Mouse (Mus musculus): ENCODE measurements around the gene Mrtfb.
"Not testable (repeated sequence)": the region's sequence is repeated elsewhere in the genome, so short reads cannot be mapped to it uniquely, and the experiment has no call there.

The Mrtfb gene

DNA sequence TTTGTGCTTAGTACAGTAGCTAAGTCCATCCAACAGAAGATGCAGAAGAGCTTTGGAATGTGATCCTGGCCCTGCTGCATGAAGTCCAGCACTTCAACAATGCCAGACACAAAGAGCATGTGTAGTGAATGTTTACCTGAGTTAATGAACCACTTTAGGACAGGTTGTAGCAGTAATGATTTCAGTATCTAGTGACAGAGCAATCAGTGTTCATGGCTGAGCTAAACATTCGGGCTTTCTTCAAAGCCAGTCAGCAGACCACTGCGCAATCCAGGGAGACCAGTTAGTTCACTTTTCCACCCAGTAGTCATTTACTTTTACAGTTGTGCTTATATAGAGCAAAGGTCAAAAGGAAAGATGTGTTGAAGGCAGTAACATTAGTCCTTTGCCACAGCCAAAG is 20.0 kb downstream of the Mrtfb start:
- no peak for DNase-seq (ENCODE audit: low read depth, low spot score)

DNA sequence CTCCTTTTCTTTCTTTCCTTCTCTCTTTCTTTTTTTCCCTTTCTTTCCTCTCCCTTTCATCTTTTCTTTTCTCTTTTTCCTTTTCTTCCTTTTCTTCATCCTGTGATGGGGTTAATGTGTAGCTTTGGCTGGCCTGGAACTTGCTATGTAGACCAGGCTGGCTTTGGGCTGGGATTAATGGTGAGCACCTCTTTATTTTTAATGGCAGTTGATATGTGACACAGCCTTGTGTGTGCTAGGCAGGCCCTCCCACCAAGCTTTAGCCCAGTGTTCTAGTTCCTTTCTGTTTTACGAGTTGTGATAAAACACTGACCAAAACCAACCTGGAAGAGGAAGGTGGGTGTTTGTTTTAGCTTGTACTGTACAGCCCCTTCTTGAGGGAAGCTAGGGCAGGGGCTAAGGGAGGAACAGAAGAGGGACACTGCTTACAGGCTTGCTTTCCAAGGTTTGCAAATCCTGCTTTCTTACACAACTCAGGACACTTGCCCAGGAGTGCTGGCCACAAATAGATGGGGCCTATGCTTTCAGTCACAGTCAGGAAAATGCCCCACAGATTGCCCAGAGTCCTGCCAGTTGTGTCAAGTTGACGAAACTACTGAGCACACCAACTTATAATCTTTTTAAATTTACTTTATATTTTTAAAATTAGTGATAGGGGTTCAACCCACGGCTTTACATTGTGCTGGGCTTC is 20.6 kb downstream of the Mrtfb start:
- DNase-seq (ENCODE audit: low read depth, low spot score): no peak

DNA sequence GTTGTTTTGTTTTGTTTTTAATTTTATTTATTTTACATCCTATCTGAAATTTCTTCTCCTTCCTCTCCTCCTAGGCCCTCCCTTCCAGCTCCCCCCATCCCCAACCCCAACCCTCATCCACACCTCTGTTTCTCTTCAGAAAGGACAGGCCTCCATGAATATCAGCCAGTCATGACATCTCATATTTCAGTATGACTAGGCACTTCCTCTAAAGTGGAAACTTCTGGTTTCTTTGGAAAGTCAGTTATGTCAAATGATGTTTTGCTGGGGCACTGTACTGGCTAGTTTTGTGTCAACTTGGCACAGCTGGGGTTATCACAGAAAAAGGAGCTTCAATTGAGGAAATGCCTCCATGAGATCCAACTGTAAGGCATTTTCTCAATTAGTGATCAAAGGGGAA is 30.1 kb downstream of the Mrtfb start:
- not testable (repeated sequence) for DNase-seq (ENCODE audit: low read depth, low spot score)

DNA sequence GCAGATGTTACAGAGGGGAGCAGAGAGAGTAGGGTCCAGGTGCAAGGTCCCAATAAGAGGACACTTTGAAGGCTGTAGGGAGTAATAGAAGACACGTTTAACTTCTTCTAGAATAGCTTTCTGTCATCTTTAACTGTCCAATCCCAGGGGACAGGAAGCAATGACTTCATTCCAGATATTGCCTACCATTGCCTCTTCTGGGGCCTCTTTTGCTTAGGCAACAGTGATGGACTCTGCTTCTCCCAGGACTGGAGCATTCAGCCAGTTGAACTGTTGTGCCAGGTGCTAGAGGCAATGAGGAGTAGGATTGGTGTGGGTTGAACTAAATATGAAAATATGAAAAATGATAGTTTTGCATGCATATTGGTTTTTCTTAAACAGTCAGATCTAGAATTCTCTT is 41.6 kb downstream of the Mrtfb start:
- DNase-seq (ENCODE audit: low read depth, low spot score): no peak

DNA sequence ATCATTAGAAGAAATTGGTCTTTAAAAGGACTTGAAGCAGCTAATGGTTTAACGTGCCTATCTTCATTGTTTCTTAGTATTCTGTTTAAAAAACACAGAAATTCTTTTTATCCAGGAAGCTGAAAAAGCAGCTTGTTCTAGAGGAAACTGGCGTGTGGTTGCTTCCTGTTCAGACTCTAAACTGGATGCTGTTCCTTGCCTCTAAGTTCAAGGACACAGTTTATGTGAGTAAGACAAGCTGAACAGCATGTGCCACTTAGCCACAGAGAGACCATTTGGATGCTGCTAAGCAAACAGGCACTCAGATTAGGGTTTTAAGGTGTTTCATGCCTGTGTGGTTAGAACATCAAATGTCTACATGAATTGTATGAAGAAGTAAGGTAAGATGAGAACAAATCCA is 42.7 kb downstream of the Mrtfb start:
- no peak for DNase-seq (ENCODE audit: low read depth, low spot score)

DNA sequence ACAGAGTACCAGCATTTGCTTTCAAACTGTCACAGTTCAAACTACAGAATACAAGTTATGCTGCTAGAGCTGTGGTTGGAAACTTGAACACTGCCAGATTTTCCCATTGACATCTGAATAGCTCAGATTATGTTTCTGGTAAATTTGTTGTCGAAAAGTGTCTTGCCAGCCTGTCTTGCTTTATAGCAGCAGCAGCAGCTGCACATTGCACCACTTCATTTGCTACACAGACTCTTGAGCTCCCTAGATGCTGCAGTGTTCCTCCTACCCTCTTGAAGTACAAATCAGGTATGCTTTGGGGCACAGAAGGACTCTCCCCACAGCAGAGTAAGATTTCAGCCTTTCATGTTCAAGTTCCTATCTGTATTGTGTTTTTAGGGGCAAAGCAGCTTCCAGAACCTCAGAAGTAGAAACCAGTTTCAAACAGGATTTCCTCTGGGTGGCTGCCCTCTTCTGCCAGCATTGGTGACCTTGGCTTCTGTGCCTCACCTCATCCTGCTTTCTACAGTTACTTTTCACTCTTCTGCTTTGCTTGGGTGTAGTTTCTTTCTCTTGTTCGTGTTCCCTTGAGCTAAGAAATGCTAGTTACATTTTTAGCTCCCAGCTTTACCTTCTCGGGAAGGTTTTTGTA is 49.9 kb downstream of the Mrtfb start:
- no peak for DNase-seq (ENCODE audit: low read depth, low spot score)

DNA sequence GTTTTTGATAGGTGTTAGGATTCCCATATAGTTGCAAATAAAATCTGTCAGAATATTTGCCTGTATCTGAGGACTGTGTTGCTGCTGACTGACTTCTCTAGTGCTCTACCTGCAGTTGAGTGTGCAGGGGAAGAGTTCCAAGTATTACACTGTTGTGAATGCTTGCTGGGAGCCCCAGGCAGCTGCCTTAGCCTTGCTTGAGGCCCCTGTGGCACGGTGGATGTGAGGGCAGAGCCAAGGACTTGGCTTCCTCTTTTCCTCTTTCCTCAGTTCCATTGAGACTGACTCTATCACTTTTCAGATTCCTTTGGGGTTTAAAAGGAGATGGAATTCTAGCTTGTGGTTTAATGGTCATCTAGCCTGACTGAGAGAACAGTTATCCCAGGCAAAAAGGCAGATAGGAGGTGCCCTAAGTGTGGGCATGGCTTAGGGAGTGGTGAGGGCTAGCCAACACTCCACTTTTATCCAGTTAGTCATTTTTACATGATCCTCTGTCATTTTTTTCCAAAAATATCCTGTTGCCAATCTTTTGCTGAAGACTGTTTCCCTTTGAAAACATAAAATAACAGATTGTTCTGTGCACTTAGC is 53.9 kb downstream of the Mrtfb start:
- no peak for DNase-seq (ENCODE audit: low read depth, low spot score)

DNA sequence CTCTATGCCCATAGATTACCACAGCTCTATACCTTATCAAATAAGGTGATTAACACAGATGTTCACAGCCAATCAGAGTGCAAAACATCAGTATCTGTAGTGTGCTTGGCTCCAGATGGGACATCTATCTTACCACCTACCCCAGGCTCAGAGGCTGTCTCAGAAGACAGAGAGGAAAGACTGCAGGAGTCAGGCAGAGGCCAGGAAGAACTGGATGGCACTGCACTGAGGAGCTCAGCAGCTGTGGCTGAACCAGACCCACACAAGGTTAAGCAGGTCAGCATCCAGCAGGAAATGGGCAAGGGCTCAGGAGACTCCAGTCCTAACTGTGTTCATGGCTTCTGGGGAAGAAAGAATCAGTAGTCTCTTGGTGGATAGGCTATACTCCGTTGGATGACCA is 55.1 kb downstream of the Mrtfb start:
- no peak for DNase-seq (ENCODE audit: low read depth, low spot score)

DNA sequence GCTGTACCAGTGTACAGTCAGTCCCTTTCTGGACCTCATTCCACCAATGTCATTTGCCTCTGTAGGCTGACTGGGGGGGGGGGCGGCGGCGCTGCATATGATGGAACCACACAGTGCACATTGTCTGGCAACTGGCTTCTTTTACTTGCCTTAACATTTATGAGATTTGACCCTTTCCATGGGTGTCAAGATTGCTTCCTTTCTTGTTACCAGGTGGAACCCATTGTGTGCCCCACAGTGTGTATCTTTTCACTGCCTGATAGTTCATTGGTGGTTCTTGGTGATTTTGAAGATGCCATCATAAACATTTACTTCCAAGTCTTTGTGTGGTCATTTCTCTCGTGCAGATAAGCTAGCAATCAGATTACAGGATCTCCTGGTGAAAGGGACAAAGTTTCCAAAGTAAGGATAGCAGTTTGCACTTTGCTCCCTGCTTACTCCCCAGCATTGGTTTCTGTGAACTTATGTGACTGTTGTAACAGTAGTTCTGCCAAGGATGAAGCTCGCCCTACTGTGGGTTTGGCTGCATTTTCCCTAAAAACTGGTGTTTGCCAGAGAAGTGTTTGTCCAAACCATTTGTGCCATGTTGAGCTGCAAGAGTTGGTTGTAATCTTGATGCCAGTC is 56.9 kb downstream of the Mrtfb start:
- no peak for DNase-seq (ENCODE audit: low read depth, low spot score)

DNA sequence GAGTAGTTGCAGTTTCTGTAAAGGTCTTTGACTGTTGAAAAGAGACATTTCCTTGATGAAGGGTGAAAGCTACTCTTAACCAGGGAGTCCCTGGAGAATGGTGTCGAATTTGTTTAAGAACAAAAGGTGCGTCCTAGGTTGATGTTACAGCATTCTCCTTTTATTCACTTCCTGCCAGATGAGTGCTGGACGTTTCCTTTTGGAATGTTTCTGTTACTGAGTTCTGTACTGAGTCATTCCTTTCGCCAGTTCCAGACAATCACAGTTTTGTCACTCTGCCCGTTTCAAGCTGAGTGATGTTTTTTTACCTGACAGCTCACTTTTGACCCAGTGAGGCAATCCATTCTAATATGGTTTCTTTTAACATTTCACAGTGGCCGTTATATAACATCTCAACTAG is 67.5 kb downstream of the Mrtfb start:
- no peak for DNase-seq (ENCODE audit: low read depth, low spot score)

DNA sequence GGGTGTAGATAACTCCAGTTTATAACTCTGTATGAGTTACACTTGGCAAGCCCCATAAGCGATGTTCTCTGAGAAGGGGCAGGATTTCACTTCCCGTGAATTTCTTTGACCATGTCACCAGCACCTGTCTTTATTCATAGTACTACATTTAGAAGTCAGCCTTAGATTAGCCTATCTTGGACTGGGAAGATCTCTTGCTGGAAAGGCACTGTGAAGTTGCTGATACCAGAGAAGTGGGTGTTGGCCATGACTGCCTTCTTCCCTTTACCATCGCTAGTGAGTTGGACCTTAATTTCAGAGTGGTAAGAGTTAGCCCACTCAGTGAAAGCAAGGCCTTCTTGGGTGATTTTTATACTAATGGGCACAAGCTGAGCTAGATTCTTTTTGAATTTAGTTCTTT is 70.3 kb downstream of the Mrtfb start:
- DNase-seq (ENCODE audit: low read depth, low spot score): no peak

DNA sequence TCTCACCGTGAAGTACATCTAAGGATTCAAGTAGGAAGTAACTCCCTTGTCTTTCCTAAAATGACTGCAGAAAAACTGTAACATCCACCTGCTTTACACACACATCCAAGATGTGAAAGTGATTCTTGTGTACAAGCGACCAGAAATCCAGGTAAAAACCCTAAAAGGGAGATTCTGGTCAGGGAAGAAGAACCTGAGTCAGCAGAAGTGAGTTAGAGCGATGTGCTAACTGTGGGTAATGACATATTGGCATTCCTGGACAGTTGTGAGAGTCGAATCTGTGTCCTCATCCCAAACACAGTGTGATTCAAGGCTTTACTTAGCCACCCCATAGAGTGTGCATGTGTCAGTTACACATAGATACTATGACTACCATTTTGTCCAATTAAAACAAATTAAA is 72.4 kb downstream of the Mrtfb start:
- no peak for DNase-seq (ENCODE audit: low read depth, low spot score)

DNA sequence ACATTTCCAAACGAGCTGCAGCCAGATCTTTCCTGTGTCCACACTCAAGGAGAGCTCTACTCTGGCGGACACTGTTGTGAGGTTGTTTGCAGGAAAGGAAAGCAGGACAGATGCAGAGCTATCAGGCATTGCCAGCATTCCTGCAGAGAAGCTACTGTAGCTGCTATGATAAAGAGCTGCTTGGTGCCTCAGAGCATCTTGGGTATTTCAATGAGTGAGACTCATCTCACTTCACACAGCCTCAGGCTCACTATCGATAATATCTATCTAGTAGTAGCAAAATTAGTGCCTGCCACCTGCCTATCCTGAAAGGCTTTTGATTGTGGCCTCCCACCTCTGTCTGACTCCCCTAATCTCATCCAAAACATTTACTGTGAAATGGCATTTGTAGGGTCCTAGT is 73.4 kb downstream of the Mrtfb start:
- DNase-seq (ENCODE audit: low read depth, low spot score): no peak

DNA sequence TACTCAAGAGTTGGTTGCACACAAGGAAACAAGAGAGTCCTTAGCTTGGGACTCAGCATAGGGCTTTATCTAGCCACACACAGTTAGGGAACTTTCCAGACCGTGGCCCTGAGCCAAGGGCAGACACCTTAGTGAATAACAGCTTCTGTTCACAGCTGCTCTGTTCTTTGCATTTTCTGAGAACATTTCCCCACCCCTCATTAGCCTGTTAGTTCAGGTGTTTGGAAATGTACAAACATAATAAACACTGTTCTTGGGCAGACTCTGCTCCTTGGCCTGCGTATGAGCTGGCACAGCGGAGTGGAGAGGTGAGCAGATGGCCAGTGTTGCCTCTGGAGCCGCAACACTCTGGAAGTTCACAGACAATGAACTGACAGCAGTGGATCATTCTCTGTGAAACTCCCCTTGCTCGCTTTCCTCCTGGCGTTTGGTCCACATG is 74.0 kb downstream of the Mrtfb start:
- no peak for DNase-seq (ENCODE audit: low read depth, low spot score)

DNA sequence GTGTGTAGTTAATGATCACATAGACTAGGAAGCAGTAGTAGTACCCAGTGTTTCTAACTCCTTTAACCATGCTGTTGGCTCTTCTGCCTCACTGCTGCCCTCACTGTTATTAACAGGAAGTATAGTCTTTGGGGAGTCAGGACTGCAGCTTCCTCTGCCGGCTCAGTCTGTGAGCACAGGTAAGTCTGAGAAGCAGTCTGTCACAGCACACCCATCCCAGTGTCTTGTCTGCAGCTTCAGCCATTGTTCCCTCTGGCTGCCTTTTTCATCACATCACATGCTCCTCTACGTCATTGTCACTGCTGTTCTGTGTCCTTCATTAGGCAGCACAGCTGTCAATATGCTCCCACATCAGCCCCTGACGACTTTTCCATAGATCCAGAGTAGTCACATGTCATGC is 75.6 kb downstream of the Mrtfb start:
- DNase-seq (ENCODE audit: low read depth, low spot score): no peak

DNA sequence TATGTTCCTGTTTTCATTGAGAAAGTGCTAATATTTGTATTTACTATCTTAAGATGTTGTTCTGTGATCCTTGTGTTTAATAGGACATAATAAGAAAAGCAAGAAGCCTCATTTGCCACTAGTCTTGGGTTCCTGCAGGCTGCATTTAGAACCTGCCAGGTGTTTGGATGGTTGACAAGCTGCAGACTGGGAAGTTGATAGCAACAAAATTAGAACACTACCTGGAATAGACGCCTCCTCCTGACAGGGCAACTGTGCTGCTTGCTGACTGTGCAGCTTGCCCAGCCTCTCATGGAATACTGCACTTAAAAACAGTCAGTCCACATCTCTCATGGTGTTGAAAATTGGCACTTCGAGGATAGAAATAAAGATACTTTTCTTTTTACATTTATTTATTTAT is 76.3 kb downstream of the Mrtfb start:
- no peak for DNase-seq (ENCODE audit: low read depth, low spot score)

DNA sequence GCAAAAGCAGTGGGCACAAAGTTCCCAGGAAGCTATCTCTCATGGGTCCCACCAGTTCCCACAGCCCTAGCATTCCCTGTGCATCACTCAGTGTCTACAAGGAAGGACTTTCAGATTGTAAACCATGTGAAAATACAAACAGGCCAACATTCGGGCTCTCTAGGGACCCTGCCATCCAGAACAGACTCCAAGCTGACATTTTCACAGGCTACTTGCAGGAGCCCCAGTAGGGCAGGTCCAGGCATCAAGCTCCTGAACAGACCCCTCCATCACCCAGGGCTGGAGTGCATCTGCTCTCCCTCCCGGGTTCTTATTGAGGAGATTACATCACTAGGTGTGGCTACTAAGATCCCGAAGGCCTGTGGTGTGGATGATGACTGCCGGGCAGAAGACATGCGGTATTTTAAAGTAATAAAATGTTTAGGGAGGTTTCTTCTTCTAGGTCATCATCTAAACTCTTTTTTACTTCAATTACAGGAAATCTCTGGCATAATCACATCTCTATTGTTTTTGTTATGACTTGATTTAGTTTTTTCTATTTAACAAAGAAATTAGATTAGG is 77.6 kb downstream of the Mrtfb start:
- DNase-seq (ENCODE audit: low read depth, low spot score): no peak

DNA sequence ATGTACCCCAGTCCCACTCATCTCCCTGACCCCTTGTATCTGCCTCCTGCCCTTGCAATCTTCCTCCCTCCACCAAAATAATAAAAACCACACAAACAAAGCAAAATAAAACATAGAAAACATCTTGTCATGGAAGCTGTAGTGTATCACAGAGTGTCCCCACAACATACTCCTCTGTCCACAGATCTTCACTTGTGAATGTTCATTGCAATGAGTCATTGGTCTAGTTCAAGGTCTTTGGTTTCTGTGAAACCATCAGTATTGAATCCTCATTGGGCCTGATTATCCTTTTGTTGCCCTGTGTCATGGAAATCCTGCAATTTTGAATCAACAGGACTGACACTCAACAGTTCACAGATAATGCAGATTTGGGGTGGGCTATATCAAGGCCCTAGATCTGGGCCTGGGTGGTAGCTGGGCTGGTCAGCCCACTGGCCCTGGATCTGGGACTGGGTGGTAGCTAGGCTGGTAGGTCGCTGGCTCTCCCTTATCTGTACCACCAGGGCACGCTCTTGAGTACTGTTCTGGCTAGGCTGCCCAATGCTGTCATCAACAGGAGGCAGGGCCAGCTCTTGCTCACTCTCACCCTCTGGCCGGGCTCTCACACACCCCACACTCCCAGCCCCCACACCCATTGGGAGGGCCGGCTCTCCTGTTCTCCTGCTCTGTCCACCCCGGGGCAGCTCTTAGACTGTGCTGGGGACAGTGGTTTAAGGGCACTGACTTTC is 80.4 kb downstream of the Mrtfb start:
- DNase-seq (ENCODE audit: low read depth, low spot score): no peak

DNA sequence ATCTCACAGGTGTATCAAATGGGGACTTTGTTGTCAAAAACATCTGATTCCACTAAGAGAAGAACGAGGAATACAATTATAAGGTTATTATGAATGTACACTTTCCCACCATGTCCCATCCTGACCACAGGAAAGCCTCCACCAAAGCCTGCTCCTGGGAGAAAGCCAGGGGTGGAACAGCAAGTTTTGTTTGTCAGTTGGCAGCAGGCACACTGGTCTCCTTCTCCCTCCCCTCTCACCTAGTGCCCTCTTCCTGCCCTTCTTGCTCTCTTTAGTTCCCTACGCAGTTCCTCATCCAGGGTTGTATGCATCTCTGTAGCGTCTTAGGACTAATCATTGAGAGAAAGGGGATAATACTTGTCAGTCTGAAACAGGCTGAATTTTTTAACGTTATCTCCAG is 81.8 kb downstream of the Mrtfb start:
- no peak for DNase-seq (ENCODE audit: low read depth, low spot score)

DNA sequence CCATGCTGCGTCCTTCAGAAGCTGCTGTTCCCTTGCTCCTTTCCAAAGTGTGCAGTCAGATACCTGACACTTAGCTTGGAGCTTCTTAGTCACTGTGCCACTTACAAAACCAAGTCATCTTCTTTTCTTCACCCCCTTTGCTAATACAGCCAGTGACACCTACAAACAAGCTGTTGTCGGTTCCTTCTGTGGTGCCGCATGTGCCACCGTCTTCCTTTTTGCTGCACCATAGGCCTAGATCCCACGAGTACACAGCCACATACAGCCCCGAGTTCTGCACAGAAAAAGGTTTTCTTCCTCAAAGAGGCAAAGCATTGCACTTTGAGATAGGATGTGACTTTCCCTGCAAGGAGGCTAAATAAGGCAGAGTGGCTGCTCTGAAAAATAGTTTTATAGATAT is 83.2 kb downstream of the Mrtfb start:
- DNase-seq (ENCODE audit: low read depth, low spot score): no peak

DNA sequence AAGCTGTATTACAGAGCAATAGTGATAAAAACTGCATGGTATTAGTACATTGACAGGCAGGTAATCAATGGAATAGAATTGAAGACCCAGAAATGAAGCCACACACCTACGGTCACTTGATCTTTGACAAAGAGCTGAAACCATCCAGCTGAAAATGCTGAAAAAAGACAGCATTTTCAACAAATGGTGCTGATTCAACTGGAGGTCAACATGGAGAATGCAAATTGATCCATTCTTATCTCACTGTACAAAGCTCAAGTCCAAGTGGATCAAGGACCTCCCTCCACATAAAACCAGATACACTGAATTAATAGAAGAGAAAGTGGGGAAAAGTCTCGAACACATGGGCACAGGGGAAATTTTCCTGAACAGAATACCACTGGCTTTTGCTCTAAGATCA is 89.5 kb downstream of the Mrtfb start:
- DNase-seq (ENCODE audit: low read depth, low spot score): not testable (repeated sequence)

DNA sequence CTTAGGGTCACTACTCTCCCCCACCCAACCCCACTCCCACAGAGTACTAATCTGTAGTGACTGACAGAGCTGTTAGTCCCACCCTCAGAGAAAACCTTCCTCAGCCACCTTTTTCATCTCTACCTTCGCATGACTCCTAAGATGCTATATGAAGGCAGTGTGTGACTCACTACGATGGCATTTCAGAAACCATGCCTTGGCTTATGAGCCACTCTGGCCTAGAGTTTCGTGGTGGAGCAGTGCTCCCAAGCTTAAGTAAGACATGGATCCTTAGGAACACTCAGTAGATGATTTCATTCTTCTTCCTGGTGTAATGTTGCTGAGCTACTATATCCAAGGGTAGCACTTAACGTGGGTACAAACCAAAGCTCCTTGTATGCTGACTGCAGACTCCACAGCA is 94.4 kb downstream of the Mrtfb start:
- DNase-seq (ENCODE audit: low read depth, low spot score): no peak

Measured in brain, embryonic 18.5 days (tissue).